8 mouse cellular contexts compared by ENCODE assay signal in the genomic region with DNA sequence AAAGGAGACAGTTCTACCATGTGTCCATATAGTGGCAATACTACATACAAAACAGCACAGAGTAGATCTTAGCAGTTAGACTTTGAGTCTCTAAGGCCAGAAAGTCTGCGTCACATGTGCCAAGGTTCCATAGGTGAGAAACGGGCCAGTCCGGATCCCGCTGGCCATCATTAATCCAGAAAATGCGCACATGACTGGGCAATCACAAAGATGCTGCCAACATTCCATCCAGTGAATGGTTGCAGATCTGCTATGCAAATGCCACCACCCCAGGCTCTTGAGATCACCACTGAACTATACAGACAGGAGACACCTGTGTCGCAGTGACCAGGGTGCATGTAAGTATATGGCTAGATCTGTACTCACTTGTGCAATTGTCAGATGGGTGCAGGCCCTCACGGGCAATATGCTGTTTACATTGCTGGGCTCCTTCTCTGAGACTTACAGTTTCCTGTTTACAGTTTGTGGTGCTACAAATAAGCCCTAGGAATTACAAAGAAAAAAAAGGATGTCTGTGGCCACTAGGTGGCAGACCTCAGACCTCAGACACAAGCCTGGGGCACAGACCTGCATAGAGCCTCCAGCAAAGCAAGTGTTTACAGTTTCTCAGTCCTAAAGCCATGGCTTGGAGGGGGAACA. TPM values are rescaled to one million over a fixed set of nuclear protein-coding genes. Genes with fewer than 3 reads are reported as not detected.
A peak's percentile ranks its signal among the peaks of the same experiment; 100 is the strongest.
DNase-seq lines count a peak whose midpoint lies in the region; TF ChIP-seq lines count a peak whose summit lies in the region.

No protein-coding gene starts in this region.

- 76% methylated on average over 7 of the region's 7 CpGs for WGBS in heart, adult 2 months

- TF ChIP-seq POLR2A in heart, adult 2 months (IDR thresholded peaks at IDR 0.05; ENCODE audit: insufficient read depth, low read depth, low read length) = no peak

- no peak for TF ChIP-seq EP300 in heart, adult 2 months (IDR thresholded peaks at IDR 0.05; ENCODE audit: insufficient read depth, low read depth, low read length)

- H3K9ac ChIP-seq in heart, adult 2 months (ENCODE audit: low read depth, low read length) = no peak overlapping the region

- H3K36me3 ChIP-seq in heart, adult 2 months (ENCODE audit: control insufficient read depth, insufficient read depth, low read length) = no peaks in the 10 kb centered on the region

- no peak overlapping the region for H3K27ac ChIP-seq in heart, adult 2 months

- peaks cover 2% of the 10 kb centered on the region for H3K4me1 ChIP-seq in heart, adult 2 months (ENCODE audit: control insufficient read depth, insufficient read depth, low read length)

- intact Hi-C loops in heart, adult 2 months (cut with DNase I) = loop anchor here (5.0 kb wide), 1 partner anchor 112 kb away; no protein-coding TSS in a partner anchor
- intact Hi-C loops in heart, postnatal 25 days (cut with DNase I) = loop anchor here (5.0 kb wide), 1 partner anchor 482 kb away; no protein-coding TSS in a partner anchor
- intact Hi-C loops in gastrocnemius, postnatal 14 days (cut with DNase I; ENCODE audit: low total_unique reads) = no loop called here

- no peak overlapping the region for H3K4me3 ChIP-seq in heart, adult 2 months

- DNase-seq in heart, adult 2 months = peak; percentile 38 to 43
- DNase-seq in heart, postnatal 25 days (ENCODE audit: low spot score) = no peak
- DNase-seq in Muller cell, postnatal 12 days (ENCODE audit: inconsistent ontology term) = peak; percentile 79
- peak; percentile 73 to 82 for DNase-seq in cerebellum, postnatal 25 days
- DNase-seq in gastrocnemius, postnatal 14 days = peak; percentile 20
- peak; percentile 77 for DNase-seq in kidney, postnatal 10 days
- DNase-seq in lung, postnatal 14 days = peak; percentile 72
- DNase-seq in retina, embryonic 14.5 days (ENCODE audit: low spot score) = peak; percentile 83

- H3K79me2 ChIP-seq in heart, adult 2 months (replicated peaks; ENCODE audit: control insufficient read depth, insufficient read depth, low read length) = no peaks in the 10 kb centered on the region

- peak; percentile 90 for TF ChIP-seq CTCF in heart, adult 2 months (IDR thresholded peaks at IDR 0.05)

- H3K27me3 ChIP-seq in heart, adult 2 months (ENCODE audit: control insufficient read depth, insufficient read depth, low read length) = no peaks in the 10 kb centered on the region

RNA-seq across cellular contexts. Expression of a gene that starts 4.0 kb away (rescaled TPM):
- 1 to 10 TPM; 1.4 to 1.7 TPM for total RNA-seq in heart, adult 2 months (2021)
- 0.61 and 0.85 TPM in 2 replicates for polyA plus RNA-seq in heart, adult 2 months (2012; rRNA removed)
- total RNA-seq in heart, postnatal 25 days (2021) = 1 to 10 TPM; 1.5 to 2.7 TPM
- total RNA-seq in gastrocnemius, postnatal 14 days (2021) = under 1 TPM; 0.73 to 0.90 TPM

RNA-seq across cellular contexts. Expression of a gene that starts 4.0 kb away (rescaled TPM):
- 10 to 100 TPM; 36.6 to 45.8 TPM for total RNA-seq in heart, adult 2 months (2021)
- 24.2 and 43.5 TPM in 2 replicates for polyA plus RNA-seq in heart, adult 2 months (2012; rRNA removed)
- 10 to 100 TPM; 36.9 to 40.7 TPM for total RNA-seq in heart, postnatal 25 days (2021)
- total RNA-seq in gastrocnemius, postnatal 14 days (2021) = 10 to 100 TPM; 16.2 to 17.8 TPM

RNA-seq across cellular contexts. Expression of a gene that starts 21.9 kb away (rescaled TPM):
- 1 to 10 TPM; 6.3 to 6.8 TPM for total RNA-seq in heart, adult 2 months (2021)
- polyA plus RNA-seq in heart, adult 2 months (2012; rRNA removed) = 5.7 and 5.8 TPM in 2 replicates
- total RNA-seq in heart, postnatal 25 days (2021) = 1 to 10 TPM; 3.9 to 4.4 TPM
- total RNA-seq in gastrocnemius, postnatal 14 days (2021) = 1 to 10 TPM; 1.8 to 2.3 TPM

RNA-seq across cellular contexts. Expression of a gene that starts 55.6 kb away (rescaled TPM):
- total RNA-seq in heart, adult 2 months (2021) = not detected
- polyA plus RNA-seq in heart, adult 2 months (2012; rRNA removed) = not detected in 2 replicates
- total RNA-seq in heart, postnatal 25 days (2021) = not detected
- total RNA-seq in gastrocnemius, postnatal 14 days (2021) = not detected
